Mouse (Mus musculus): ENCODE results near the gene Fam124b.

The Fam124b gene

DNA sequence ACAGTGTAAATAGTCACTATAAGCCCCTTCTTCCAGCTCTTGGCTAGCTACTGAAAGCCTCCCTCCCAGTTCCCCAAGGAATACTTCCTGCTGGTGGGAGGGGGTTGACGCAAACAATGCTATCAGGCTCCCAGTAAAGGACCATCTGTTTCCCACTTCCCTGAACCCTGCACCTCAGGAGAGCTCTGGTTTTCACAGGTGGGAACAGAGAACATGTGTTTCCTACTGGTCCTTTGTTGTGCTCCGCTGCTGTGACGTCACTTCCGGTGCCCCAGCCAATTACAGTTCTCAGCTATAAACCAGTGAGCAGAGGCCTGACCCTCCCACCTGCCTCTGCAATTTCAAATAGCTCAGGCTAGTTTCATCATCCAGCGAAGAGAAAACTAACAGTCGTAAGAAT is at the start of gene Fam124b:
Gene Fam124b, minus strand, starts transcription at position 206 of the 400 bp plus-strand sequence.
- DNase-seq (ENCODE audit: low spot score): peak; percentile 35

DNA sequence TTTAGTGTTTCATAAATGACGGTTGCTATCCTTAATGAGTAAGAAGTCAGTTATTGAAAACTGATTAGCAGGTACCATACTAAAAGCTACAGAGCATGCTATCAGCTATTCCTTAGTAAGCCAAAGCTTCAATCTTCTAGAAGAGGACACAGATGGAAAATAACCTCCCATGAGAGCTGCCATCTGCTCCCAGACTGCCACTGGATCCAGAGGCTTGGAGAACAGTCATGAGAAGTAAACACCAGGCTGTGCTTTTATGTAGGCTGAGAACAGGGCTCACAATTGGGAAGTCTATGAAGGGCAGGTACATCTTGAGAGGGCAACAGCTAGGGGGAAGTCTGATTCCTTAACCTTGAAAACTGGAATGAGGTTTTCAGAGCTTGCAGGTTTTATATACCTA is 42.2 kb upstream of the Fam124b start:
- no peak for DNase-seq (ENCODE audit: low spot score)

DNA sequence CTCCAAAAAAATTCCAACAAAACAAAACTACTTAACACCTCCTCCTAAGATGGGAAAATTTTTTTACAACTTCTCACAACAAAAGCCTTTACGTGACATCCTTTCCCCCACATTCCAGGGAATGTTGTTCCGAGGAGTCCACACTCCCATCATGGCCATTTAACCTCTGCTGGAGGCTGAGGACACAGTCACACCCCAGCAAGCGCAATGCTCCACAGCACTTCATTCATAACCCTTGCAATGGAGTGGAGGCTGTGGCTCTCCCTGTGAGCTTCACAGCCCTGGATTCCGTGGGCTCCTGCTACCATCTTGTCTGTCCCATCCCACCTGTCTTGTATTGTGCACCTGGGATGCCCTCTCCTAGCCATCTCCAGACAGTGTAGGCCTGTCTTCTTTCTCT is 40.4 kb upstream of the Fam124b start:
- no peak for DNase-seq (ENCODE audit: low spot score)

GRCm38 (mm10) chr1:80253309-80253708 is 35.0 kb upstream of the Fam124b start:
- no peak for DNase-seq (ENCODE audit: low spot score)

DNA sequence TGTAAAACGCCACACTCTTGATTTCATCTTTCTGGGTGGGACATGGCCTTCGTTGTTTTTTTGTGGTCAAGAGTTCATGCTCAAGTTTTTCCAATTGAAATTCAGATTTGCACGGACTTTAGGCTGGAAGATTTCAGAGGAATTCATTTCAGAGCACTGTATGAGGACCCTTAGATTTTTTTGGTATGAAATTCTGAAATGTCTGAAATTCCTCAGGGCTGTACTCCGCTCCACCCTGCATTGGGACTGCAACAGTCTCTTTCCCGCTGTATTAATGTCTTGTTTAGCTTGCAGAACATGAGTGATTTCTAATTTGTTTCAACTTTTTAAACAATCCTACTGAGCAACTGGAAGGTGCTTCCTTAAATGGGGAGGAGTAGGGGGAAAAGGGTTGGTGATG is 32.0 kb upstream of the Fam124b start:
- DNase-seq (ENCODE audit: low spot score): no peak

- DNase-seq (ENCODE audit: low spot score): no peak
Measured at GRCm38 (mm10) chr1:80247131-80247530, 28.9 kb upstream of the Fam124b start.

DNA sequence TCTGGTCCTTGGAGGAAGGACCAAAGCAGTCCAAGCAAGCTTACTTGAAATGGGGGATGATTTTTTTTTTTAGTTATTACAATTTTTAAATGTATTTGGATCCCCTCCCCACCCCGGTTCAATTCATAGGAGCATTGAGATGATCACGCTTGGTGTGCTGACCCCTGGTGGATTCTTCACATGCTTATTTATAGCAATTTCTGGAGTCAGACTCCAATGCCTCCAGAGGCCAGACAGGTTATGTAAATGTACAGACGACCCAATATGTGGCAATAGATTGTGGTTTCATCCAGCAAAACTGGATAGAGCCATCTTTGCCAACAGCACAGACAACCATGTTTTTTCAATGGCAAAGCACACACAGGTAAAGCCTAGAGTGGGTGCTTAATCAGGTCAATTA is 25.9 kb upstream of the Fam124b start:
- no peak for DNase-seq (ENCODE audit: low spot score)

DNA sequence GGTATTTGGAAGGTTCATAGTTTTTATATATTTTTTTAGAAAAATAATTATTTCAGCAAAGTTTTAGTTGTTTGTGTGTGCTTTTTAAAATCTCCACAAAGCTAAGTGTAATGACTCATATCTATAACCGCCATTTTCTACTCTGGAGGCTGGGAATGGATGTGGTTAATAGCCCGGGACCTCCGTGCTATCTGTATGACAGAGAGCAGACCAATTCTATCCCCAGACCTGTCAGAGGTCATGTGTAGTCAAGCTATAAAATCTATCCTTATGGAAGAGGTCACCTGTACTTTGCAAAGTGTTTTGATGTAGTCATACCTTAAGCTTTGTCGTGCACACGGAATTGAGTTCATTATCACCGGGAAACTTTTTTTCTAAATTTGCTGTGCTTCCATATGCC is 23.3 kb upstream of the Fam124b start:
- no peak for DNase-seq (ENCODE audit: low spot score)

DNA sequence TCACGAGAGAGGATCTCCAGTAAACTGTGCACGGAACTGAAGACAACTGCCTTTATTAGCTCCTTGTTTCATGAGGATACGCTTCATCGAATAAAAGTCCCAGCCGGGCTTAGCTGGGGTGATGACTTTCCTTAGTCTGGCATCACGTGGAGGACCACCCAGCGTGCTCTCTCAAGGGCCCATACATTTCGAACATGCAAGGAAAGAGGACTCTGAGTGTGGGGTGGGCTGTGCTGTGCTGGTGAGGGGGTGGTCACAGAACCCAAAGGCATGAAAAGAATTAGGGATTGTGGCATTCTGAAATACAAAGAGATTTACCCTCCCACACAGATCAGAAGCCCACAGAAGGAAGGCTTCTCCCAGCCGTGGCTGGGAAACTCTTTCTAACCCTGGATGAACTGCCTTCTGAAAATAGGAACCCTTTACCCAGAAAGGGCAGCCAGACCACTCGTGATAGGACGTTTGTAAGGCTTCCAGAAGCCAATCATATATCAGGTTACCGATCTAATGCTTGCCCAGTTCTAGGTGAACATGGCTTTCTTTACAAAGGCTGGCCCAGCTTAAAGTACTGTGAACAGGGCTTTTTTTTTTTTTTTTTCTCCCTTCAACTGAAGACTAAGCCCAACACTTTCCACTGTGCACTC is 21.9 kb upstream of the Fam124b start:
- DNase-seq (ENCODE audit: low spot score): peak; percentile 46

DNA sequence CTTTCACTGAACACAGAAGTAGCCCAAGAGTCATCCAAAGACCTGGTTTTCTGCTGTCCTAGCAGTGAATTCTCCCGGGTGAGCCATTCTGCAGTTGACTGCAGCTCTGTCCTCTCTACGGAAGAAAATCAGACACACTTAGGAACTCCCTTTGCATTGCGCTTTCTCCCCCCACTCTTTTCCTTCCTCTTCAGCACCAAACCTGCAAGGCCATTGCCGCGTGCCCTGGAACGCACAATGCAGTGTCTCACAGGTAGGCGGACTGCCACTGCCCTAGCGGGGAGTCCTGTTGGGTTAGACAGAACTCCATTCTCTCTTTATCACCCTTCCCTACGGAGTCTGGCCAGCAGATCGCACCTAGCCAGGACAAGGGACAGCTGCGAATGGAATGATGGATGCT is 21.2 kb upstream of the Fam124b start:
- no peak for DNase-seq (ENCODE audit: low spot score)

GRCm38 (mm10) chr1:80236951-80237702 is 18.9 kb upstream of the Fam124b start:
- DNase-seq (ENCODE audit: low spot score): no peak

DNA sequence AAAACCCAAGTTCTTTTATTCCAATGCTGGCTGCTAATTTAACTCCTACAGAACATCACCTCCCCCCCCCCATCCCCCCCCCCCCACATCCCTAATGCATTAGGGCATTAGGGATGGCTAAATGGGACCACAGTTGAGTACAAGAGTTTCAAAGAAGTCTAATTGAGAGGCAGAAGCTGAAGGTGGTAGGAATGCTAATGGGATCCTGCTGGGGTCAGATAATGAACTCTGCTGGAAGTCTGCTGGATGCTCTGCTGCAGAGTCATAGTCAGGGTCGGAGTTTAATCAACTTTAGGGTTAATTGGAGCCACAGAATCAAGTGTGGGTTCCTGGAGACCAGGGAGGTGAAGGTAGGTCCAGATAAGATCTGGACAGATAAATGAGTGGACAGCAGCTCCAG is 17.9 kb upstream of the Fam124b start:
- no peak for DNase-seq (ENCODE audit: low spot score)

DNA sequence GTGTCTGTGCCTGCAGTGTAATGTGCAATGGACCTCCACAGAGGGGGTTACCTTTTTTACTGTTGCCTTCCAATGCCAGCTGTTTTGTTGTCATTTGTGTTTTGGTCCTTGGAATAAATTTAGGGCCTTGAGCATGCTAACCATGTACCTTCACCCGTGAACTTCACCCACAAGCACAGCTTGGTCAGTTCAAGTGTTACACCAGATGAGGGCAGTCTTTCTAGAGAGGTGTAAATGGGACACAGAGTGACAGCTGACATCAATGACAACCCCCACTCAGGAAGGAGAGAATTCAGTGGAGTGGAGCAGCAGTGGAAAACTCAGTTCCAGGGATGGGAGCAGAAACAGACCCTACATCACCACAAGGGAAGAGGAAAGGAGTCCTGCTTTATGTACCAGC is 12.3 kb upstream of the Fam124b start:
- no peak for DNase-seq (ENCODE audit: low spot score)

DNA sequence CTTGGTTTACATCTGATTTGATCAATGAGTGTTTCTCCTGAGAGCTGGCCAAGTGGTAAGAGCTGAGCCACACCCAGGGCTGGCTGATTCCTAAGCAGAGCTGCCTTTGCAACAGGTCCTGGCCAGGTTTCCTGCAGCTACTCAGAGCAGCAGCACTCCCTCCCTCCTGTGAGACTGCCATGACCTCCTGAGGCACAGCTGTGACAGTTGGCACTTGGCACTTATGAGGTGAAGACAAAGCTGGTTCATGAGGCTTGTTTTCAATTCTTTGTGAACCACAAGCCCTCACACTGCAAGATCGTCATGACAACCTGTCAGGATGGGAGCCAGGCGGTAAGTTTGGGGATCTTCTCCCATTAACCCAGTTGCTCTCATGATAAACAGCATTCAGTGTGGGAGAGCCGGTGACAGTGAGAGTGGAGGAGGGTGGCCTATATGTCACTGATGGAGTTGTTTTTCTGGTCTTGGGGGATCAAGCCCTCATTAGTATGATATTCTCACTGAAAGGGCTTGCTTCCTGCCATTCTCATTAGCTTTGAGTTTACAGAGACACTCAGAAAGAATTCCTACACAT is 6.7 kb upstream of the Fam124b start:
- no peak for DNase-seq (ENCODE audit: low spot score)

DNA sequence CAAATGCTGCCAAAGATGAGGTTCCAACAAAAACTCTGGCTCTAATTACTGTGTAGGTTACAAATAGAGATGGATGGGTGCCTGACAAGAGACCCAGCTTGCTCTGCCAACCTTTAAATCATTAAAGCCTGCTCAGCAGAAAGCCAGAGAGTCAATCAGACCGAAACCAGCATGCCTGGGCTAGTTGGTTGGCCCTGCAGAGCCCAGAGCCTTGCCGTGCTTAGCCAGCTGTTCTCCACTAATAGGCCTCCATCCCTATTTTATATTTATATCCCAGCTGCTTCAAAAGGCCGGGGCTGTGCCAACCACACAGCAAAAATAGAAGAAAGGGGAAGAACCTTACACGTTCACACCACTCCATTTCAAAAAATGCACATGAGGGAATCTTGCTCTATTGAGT is 2.9 kb upstream of the Fam124b start:
- DNase-seq (ENCODE audit: low spot score): peak; percentile 12

- DNase-seq (ENCODE audit: low spot score): peak; percentile 20
Measured at GRCm38 (mm10) chr1:80213826-80214225, 4.4 kb downstream of the Fam124b start.

- DNase-seq (ENCODE audit: low spot score): no peak
Measured at GRCm38 (mm10) chr1:80213146-80213545, 5.1 kb downstream of the Fam124b start.

DNA sequence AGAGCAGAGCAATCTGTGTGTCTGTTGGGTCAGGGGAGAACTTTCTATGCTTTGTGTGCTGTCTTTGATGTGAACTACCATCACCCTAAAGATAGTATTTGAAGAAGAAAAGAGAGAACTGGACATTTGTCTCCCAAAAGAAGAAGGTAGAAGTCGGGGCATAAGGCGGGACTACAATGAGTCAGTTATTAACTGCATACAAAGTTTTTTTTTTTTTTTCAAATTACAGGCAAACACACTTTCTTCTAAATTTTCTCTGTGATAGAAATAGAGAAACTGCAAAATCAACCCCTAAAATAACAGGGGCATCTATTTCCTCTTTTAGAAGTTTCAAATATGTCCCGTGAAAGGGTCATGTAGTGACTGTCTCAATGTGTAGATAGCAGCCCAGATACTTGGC is 16.0 kb downstream of the Fam124b start:
- no peak for DNase-seq (ENCODE audit: low spot score)

DNA sequence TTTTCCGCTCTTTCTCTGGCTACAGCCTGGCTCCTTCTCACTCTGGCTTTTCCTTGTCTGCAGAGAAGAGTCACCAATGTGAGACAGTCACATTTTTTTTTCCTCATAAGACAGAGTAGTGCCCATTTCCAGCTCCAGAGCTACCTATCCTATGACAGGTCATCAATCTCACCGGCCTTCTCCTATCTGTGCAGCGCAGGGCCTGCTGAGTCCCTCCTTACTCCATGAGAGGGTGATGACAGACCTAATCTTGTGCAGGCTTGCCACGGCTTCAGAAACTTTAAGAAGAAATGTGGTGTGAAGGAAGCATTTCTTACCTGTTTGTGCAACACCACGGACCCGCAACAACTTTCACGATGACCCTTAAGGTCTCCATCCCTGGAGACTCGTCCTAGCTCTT is 25.4 kb downstream of the Fam124b start:
- DNase-seq (ENCODE audit: low spot score): no peak

DNA sequence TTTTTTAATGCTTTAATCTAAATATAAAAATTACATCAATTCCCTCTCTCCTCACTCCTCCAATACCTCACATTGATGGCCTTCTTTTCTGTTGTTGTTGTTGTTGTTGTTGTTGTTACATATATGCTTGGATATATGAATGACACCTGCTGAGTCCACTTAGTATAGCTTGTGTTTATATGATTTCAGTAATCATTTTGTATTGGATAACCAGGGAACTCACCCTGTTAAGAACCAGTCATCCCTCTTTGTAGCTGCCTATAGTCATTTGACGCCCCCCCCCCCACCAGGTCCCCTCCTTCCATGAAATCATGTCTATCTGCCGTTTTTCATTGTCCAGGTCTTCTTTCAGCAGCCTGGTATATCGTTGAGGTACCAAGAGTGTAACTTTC is 36.9 kb downstream of the Fam124b start:
- no peak for DNase-seq (ENCODE audit: low spot score)

- peak; percentile 65 for DNase-seq (ENCODE audit: low spot score)
Measured at GRCm38 (mm10) chr1:80180767-80181413, 37.4 kb downstream of the Fam124b start.

GRCm38 (mm10) chr1:80180128-80180527 is 38.1 kb downstream of the Fam124b start:
- peak; percentile 45 for DNase-seq (ENCODE audit: low spot score)

Data from embryo, embryonic 10 days (tissue).